Mouse (Mus musculus): ENCODE results near the gene Asb18.

Gene Asb18

GRCm38 (mm10) chr1:89969714-89970110 lies 44.8 kb downstream of the Asb18 start:
- DNase-seq: no peak

DNA sequence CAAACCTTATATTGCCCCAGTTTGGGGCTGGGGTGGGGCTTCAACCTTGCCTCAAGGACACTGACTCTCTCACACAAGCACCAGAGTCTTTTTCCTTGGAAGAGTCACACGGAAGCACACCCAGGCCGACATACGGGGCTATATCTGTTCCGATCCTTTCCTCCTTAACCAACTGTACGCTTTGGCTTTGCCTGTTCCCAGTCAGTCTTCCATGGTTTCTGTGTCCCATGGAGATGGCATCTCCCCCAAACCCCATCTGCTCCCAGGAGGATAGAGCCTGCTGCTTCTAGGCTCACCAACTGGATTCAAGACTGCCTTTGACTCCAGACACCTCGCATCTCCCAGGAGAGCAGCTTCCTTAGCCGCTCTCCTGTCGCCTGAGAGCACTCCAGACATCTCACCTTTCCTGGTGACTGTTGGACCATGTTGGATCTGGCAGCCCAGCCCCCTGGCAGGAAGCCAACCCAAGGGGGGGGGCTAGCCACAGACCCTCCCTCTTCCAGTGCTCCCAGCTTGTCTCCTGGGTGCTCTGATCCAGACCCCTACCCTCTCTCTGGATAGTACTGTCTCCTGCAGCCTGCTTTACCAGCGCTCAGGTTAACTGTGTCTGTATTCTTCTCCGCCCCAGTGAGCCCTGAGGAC lies 45.3 kb downstream of the Asb18 start:
- DNase-seq: no peak

GRCm38 (mm10) chr1:89968111-89968851 lies 46.2 kb downstream of the Asb18 start:
- peak; percentile 54 for DNase-seq

DNA sequence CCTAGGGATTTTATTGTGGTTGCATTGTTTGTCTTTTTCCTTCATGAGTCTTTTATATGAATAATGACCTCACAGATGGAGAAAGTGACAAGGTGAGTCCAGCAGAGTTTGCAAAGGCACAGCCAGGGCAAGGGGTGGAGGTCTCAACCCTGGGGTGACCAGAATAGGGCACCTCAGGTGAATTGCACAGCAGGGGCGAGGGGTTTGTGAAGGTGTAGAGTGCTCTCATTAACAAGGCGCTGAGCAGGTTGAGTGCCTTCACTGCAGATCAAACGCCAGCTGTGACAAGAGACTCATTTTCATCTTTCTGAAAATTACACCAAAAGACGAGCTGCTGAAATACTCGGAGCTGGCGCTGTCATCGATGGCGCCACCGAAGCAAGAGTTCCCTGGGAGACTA lies 46.9 kb downstream of the Asb18 start:
- DNase-seq: no peak

DNA sequence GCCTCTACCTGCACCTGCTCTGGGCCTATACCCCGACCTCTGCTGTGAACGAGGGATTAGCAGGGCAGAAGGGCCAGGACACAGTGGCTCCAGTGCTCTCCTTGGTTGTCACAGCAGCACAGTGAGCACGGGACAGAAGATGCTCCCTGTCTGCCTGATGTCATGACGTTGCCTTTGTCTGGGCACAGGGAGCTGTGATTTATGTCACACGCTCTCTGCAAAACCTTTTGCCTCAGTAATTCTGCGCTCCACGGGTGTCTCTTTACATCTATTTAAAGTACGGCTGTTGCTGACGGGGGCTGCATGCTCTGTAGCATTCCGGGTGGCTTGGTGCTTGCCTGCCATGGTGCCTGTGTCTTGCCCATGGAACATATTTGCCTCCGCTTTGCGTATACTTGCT lies 50.0 kb downstream of the Asb18 start:
- no peak for DNase-seq

GRCm38 (mm10) chr1:89963296-89963695 lies 51.2 kb downstream of the Asb18 start:
- no peak for DNase-seq

GRCm38 (mm10) chr1:89962092-89962491 lies 52.4 kb downstream of the Asb18 start:
- no peak for DNase-seq

DNA sequence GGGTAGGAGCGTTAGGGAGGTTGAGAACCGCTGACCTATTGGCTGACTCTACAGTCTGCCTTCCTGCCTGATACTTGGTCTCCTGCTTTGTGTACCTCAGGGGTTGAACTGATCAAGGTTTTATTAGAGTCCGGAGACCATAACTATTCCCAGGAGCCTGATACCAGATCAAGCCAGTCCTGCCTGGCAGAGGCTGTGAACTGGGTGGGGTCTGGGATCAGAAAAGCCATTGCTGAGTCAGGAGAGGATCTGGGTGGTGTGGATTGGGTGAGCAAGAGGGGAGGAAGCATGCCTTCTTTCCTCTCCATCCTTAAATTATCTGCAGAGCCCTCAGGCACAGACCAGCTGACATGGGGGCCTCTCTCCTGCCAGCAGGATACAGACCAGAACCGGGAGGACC lies 55.1 kb downstream of the Asb18 start:
- no peak for DNase-seq

DNA sequence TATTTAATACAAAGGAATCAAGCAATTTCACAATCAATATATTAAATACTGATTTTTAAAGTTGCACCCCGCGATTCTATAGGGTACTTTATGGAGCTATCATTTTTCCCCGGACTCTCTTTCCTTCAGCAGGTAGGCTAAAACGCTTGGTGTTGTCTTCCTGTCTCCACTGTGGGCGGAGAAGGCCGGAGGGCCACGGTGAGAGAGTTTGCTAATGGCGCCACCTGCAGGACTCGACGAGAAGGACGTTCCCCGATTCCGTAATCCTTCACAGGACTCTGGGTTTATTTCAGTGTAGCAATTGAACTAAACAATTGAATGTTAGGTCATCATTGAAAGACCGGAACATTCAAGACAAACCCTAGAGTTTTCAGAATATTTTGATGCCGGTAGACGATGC lies 71.3 kb downstream of the Asb18 start:
- peak; percentile 82 for DNase-seq

GRCm38 (mm10) chr1:89942395-89942976 lies 72.0 kb downstream of the Asb18 start:
- no peak for DNase-seq

- no peak for DNase-seq
Observed at GRCm38 (mm10) chr1:89941701-89942381, 72.6 kb downstream of the Asb18 start.

DNA sequence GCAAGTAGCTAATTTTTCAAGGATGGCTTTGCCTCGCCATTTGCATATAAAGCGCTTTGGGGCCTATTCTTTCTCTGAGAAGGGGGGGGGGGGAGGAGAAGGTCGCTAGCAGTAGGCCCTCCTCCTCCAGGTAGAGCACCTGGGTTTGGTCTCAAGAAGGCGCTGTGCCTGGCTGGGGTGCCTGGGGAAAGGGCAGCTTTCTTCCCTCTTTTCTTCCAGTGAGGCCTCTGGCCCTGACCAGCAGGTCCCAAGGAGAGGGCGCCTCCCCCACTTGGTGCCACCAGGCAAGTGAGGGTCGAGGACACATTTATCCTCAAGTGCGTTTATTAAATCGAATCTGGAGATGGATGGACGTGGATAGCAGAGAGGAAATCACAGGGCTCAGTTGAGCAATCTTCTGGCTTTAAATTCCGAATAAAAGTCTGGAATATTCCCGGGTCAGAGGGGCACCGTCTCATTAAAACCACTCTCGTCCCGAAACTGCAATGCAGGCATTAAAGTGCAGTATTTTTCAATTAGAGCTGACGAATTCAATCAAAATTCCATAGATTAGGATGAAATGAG lies 73.4 kb downstream of the Asb18 start:
- DNase-seq: no peak

- DNase-seq: peak; percentile 33
Observed at GRCm38 (mm10) chr1:89939981-89940726, 74.3 kb downstream of the Asb18 start.

DNA sequence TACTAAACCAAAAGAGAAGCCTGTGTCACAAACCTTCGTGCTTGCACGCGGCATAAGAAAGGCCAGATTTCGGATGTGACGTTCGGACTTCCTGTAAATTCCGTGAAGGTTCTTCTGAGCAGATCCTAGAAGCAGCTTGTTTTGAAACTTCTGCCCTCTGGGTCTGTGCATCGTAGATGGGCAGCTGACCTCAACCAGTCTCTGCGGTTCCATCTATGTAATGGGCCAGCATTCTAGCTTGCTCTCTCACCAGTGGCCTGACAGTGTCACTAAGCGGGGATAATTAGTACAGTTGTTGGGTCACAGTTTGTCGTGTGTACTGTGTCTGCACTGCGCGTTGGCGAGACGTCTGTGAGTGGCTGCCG lies 74.9 kb downstream of the Asb18 start:
- DNase-seq: no peak

GRCm38 (mm10) chr1:89938884-89939595 lies 75.4 kb downstream of the Asb18 start:
- no peak for DNase-seq

DNA sequence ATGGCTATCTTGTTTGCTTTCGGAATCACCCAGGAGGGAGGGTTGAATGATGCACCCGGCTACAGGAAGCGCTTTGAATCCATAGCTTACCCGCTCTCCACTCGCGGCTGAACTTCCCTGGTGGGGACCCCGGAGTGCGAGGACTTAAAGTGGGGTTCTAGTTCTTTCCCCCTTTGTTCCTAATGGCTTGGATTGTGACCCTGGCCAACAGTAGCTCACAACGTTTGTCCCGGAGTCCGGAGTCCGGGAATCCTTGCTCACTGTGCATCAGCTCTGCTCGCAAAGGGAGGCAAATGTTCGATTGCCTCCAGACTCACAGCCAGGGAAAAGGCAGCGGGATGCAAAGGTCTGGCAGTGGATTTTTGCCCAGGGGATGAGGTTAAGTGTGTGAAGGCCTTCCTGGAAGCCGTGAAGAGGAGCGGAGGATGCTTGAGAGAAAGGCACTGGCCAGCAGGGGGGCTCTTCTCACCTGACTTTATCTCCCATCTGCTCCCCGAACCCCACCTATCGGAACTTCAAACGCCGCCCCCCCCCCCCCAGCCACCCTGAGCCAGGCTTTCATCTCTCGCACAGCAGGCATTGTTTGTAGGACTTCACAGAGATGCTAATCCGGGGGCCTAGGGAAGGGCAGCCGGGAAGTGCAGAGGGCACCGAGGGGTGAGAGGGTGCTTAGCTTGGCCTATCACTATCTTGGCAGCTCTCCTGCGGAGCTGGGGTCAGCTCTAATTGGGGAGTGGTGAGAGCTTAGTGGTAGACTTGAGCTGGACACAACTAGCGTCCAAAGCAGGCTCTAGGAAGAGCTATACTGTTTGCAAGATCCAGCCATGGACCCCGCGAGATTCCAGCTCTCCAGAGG lies 78.7 kb downstream of the Asb18 start:
- DNase-seq: no peak

- DNase-seq: no peak
Observed at GRCm38 (mm10) chr1:89934316-89935260, 79.9 kb downstream of the Asb18 start.

DNA sequence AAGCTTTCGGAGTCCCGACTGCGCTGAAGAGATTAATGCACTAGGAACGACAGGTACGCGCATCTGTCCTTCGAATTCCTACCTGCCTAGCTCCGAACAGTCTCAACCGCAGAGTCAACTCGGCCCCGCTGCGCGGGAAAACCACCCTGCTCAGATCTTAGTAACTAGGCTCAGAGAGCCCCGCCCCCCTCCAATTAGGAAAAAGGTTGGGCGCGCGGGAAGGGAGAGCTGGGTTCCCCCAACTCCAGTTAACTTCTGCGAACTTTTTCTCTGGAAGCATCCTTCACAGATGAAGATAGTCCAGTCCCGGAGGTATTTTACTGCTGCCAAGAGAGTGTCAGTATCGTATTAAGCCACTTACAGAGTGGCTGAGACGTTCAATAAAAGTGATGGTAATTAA lies 80.7 kb downstream of the Asb18 start:
- DNase-seq: no peak

GRCm38 (mm10) chr1:89933028-89933427 lies 81.4 kb downstream of the Asb18 start:
- DNase-seq: no peak

DNA sequence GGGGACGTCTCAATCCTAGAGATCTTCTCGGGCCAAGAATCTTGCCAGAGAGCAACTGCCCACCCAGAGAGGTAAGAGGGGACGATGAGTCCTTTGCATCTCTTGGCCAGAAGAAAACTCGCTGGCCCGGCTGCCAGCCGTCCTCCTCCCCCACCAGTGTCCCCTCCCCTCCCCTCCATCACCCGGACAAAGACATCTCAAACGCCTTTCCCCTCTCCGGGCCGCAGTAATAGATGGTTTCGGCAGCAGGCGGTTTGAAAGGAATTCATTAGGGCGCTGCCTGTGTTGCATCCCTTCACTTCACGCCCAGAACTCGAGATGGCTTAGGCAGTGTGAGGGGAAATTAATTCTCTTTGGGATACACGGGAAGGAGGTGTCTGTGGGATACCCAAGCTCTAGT lies 81.8 kb downstream of the Asb18 start:
- DNase-seq: no peak
